Mouse (Mus musculus) large intestine, adult 2 months (tissue): ENCODE results near the gene Slc41a3. TPM values are rescaled to one million over a fixed set of nuclear protein-coding genes. Genes with fewer than 3 reads are reported as not detected.
A peak's percentile ranks its signal among the peaks of the same experiment; 100 is the strongest.
"Not testable (repeated sequence)": the region's sequence is repeated elsewhere in the genome, so short reads cannot be mapped to it uniquely, and the experiment has no call there.

Experiments used
- DNase-seq: peaks from one replicate; pipeline ENCODE4 v3.0.0-alpha.2; 2012; ENCODE audit warnings: low read depth, low spot score
- WGBS: fragments of 180-500 bp; shearing (Covaris S2); methylation state at CpG from one replicate; pipeline ENCODE4 v1.1.7; 2018; 5-methylcytosine and 5-hydroxymethylcytosine counted together
- polyA plus RNA-seq: library from polyadenylated mRNA; depleted of rRNA; stranded (reverse); fragments of >200 nt; gene quantifications from 2 replicates; pipeline ENCODE4 v1.2.3, GENCODE M21; 2012

The Slc41a3 gene
- polyA plus RNA-seq, 1 experiment = 11.0 TPM

DNA sequence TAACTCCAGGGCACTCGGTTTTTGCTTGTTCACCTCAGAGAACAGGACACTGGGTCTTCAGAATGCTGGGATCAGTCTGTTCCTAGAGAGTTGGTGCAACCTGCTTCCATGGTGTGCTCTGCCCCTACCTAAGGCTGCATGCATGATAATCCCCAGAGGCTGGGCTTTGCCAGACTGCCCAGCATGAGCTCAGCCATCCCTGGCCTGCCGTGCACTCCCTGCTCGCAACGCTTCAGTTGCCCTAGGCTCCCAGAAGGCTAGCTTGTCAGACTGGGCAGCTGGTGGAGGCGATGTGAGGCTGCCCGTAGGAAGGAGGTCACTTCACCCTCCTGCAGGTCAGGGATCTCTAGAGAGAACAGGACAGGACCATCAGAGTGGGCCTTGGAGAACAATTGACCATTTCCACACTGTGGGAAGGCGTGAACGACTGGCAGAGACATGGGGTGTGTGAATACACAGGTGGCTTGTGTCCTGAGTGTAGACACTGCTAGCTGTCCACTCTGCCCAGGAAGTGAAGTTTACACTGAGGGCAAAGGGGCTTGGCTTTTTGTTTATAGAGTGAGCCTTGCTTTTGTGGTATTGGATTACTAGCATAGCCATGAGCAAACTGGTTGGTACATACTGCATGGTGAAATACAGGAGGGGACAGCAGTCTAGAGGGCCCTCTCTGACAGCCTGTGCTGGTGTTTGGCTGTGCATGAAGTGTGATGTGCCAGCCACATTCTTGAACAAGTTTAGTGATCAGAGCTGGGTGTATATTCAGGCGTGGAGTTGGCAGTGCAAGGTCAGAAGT, 16.5 kb downstream of the Slc41a3 start:
- 72% methylated on average over 9 of the region's 9 CpGs for WGBS
- no peak for DNase-seq

DNA sequence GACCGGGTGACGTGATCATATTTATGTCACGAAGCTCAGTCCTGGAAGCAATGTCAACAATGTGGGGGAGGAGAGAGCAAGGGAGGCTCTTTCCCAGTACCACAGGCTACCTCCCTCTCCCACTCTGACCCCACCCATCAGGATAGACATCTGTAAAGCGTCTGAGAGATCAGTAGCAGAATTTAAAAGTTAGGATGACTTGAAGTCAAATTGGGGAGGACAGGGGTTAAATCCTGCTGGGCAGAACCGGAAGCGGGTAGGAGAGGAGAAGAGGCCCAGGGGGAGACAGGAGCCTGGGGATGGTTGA, 17.0 kb downstream of the Slc41a3 start:
- WGBS = 53% methylated on average over 6 of the region's 6 CpGs
- DNase-seq = no peak

DNA sequence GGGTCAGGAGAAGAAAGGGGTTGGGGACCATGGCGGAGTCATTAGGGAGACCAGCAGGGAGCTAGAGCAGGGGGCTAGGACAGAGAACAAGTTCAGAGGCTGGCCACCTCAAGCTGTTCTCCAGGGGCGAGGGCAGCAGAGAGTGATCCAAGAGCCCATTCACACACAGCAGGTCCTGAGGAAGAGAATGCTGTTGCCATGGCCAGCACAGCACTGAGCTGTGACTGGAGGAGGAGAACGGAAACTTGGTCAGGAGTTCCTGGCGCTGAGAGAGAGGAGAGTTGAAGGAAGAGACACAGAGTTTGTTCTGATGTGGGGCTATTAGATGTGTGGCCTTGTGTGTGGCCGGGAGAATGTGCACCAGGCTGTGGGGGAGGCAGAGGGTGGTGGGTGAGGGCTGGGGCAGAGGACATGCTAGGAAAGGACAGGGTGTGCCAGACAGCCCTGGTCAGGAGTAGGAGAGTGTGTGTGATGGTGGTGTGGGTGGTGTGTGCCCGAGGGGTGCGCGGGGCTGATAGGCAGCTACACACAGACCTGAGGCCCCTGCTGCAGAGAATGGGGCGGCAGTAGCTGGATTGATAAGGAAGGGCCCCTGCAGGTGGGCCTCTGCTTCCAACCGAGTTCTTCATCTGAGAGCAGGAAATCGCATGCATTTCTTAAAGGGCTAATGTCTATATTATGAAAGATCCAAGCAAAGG, 18.4 kb downstream of the Slc41a3 start:
- DNase-seq = no peak

DNA sequence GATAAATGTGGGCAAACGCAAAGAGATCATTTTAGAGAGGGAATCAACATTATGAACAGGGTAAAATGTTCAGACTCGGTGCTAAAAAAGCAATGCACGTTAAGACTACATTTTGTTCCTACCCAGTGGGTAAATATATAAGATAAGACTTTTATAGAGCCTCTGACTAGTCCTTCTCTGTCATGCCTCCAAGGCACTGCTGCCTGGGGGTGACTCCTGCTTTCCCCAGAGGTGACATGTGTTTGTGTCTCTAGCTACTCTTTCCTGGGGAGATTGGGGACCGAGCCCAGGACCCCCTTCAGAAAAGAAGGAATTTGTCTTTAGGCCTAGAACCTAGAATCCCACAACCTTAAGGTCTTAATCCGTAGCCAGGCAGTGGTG, 18.9 kb downstream of the Slc41a3 start:
- no peak for DNase-seq
- WGBS = 58% methylated on average over 5 of the region's 5 CpGs

More for the DNA sequence above, 18.4 kb downstream of the Slc41a3 start:
- WGBS = 45% methylated on average over 11 of the region's 11 CpGs

DNA sequence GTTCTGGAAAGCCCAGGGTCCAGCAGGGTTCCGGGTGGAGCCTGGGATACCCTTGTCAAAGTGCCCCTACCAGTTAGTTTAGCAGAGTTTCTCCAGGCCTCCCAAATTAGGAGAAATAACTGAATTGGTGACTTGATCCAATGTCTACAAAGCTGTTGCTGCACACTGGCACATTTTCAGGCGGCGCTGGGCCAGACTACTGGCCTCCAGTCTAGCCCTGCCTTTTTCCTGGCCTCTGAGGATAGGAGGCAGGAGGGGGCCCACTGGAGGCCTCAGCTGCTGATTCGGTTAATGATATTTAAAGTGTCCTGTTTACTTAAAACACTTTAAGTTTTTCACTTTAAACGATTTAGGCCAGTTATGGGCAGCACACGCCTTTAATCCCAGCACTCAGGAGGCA, 19.7 kb downstream of the Slc41a3 start:
- 55% methylated on average over 6 of the region's 6 CpGs for WGBS
- DNase-seq = no peak

DNA sequence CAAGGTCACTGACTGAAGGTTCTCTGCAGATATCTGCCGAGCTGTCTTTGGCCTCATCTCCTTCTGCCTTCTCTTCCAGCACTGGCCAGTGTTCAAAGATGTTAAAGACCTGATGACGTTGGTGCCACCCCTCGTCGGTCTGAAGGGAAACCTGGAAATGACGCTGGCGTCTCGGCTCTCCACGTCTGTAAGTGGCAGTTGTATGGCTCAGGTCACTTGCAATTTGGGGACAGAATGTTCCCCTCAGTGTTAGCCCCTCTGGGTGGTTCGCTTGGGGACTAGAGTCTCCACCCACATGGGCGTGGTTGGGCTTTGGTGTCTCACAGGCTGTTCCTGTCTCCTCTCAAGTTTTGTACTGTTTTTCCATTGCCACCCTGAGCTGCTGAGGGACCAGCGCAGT, 20.2 kb downstream of the Slc41a3 start:
- WGBS = 65% methylated on average over 11 of the region's 11 CpGs
- DNase-seq = no peak

DNA sequence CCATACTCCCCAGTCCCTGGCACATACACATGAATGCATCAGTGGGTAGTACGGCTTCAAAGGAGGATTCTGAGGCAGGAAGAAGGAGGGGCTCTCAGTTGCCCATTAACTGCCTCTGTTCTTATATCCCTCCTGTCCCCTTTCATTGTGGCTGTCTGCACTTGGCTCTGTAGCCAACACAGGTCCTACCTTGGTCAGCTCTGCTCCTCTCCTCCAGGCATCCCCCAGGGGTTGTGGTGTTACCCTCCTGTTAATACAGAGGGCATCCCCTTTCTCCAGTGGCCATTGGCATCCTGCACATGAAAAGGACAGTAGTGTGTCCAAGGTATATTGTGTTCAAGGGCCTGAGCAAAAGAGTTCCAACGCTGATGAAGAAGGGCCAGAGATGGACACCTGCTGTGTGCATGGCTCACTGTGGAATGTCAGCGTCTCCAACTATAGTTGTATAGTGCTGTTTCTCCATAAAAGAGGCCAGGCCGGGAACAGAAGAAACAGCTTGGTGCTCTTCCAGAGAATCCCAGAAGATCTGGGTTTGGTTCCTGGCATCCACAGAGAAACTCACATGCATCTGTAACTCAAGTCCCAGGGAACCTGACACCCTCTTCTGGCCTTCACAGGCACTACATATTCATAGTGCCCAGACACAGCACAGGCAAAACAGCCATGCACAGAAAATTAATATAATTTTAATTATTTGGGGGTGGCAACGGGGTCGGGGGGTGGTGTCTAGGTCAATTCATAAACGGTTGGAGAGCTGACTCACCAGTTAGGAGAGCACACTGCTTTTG, 20.9 kb downstream of the Slc41a3 start:
- no peak for DNase-seq
- WGBS = 84% methylated on average over 7 of the region's 7 CpGs

DNA sequence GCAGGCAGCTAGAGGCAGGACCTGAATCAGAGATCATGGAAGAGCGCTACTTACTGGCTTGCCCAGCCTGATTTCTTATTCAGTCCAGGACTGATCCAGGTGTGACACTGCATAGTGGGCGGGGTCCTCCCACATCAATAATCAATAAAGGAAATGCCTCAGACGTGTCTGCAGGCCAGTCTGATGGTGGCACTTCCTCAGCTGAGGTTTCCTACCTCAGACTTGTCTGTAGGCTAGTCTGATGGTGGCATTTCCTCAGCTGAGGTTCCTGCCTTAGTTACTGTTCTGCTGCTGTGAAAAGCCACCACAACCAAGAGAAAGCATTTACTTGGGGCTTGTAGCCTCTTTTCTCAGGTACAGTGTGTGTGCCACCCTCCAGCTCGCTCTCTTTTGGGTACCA, 23.0 kb downstream of the Slc41a3 start:
- WGBS = 76% methylated on average over 4 of the region's 4 CpGs
- DNase-seq = no peak

DNA sequence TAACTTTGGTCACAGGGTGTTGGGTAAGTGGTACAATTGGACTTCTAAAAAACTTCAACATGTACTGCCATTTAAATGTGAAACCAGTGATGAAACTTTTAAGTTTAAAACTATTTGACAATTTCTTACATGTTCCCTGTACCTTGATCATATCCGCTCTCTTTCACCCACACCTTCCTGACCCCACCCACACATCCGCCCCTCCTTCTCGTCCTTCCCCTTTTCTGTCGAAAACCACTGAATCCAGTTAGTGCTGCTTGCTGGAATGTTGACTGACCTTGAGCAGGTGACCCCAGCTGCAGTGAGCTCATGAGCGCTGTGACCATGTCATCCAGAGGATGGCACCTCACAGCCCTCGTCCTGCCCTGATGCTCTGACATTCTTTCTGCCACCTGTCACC, 25.0 kb downstream of the Slc41a3 start:
- DNase-seq = no peak
- WGBS = 68% methylated on average over 6 of the region's 6 CpGs

DNA sequence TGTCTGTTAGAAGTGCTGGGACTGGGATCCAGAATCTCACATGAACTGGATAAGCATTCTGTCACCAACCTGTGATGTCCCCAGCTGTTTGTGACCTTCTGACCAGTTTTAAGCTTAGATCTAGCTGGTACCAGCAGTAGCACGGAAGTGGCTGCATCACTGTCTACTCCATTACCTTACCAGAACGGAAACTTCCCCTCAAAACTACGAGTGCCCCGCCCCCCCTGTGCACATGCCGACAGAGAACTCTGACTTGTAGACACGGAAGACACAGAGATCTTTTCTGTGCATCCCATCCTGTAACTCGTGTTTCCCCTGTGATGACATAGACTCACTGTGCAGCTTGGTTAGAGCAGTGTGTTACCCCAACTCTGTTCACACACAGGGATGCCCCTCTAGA, 25.9 kb downstream of the Slc41a3 start:
- DNase-seq = no peak
- WGBS = 92% methylated on average over 7 of the region's 7 CpGs

DNA sequence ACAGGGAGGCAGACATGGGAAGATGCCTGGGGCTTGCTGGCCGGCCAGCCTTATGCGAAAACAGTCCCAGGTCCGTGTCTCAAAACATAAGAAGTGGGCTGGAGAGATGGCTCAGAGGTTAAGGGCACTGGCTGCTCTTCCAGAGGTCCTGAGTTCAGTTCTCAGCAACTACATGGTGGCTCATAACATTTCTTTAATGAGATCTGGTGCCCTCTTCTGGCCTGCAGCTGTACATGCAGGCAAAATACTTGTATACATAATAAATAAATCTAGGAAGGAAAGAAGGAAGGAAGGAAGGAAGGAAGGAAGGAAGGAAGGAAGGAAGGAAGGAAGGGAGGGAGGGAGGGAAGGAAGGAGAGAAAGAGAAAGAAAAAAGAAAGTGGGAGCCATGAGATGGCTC, 28.0 kb downstream of the Slc41a3 start:
- 99% methylated on average over 3 of the region's 3 CpGs for WGBS
- DNase-seq = not testable (repeated sequence)

DNA sequence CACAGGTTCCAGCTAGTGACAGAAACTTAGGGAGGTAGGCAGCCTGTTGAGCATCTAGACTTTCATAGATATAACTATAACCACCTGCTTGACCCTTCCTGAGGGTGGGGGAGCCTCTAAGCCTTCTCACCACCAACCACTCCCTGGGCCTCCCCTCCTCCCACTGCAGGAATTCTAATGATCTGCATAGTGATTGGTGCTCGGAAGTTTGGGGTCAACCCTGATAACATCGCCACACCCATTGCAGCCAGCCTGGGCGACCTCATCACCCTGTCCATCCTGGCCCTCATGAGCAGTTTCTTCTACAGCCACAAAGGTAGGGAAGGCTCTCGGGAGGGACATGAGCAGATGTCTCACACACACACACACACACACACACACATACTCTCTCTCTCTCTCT, 30.6 kb downstream of the Slc41a3 start:
- 51% methylated on average over 4 of the region's 4 CpGs for WGBS
- DNase-seq = no peak

DNA sequence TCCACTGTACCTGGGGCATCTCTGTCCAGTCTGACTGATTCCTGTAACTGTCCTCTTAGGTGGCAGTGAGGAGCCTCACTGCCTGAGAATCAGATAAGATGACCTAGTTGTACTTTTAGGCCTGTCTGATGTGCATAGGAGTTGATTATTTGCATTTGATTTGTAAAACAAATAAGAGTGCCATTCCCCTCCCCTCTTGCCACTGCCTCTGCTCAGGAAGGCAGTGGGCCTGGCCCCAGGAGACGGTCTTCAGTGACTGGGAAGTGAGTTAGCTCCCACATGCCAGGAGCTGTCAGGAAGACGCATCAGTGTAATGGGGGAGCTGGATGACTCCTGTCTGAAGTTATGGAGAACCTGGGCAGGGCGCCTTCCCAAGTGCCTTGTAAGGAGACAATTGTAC, 31.1 kb downstream of the Slc41a3 start:
- DNase-seq = no peak
- 78% methylated on average over 3 of the region's 3 CpGs for WGBS

DNA sequence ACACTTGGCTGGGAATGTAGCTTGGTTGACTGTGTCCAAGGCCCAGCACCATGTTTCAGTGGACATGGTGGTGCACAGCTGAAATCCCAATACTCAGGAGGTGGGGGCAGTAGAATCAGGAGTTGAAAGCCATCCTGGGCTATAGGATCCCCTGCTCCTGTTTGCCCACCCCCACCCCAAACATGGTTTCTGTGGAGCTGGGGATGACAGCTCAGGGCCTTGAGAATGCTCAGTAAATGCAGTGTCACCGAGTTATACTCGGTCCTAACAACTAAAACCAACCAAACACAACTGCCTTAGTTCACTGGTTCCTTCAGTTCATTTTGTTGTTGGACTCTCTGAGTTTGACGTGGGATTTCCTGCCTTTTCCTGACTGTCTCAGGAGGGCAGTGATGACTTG, 38.5 kb downstream of the Slc41a3 start:
- 83% methylated on average over 3 of the region's 3 CpGs for WGBS

DNA sequence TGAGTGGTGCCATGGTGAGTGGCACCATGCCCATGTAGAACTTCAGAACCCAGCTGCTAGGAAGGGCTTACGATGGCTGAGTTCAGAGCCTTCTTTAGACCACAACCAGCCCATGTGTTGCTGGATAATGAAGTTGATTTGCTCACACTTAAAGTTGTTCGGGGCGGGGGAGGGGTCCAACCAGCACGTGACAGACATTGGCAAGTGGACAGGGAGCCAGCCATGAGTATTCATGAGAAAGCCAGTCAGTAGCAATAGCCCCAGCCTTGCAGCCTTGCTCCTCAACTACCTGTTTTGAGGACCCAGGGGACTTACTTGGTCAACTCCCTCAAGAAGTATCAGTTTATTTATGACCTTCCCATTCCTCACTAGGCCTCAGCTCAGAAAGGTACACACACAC, 40.4 kb downstream of the Slc41a3 start:
- 83% methylated on average over 4 of the region's 4 CpGs for WGBS
- no peak for DNase-seq

More for the DNA sequence above, 38.5 kb downstream of the Slc41a3 start:
- no peak for DNase-seq

DNA sequence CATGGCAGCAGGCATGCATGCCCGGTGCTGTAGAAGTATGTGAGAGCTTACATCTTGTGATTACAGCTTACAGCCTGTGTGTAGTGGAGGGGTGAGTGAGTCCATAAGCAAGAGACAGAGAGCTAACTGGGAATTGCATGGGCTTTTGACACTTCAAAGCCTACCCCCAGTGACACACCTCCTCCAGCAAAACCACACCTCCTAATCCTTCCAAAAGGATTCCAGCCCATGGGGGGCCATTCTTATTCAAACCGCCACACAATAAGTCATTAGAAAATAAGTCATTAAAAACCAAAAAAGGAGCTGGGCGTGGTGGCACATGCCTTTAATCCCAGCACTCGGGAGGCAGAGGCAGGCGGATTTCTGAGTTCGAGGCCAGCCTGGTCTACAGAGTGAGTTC, 43.9 kb downstream of the Slc41a3 start:
- 93% methylated on average over 6 of the region's 6 CpGs for WGBS
- DNase-seq = no peak

DNA sequence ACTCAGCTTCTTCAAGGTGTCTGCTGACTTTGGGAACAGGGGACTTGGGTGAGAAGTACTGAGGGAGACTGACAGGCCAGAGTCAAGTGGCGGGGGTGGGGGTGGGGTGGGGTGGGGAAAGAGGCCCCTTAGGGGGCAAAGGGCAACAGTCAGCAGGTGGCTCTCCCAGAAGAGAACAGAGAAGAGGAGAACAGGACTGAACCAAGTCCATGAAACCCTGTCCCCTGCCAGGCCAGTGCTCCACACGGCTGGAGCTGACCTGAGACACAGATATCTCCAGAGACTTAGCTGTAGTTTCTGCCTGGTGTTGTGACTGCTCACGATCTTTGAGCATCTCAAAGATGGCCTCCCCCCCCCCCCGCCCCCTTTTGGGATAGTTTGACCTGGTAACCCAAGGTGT, 44.8 kb downstream of the Slc41a3 start:
- DNase-seq = no peak

DNA sequence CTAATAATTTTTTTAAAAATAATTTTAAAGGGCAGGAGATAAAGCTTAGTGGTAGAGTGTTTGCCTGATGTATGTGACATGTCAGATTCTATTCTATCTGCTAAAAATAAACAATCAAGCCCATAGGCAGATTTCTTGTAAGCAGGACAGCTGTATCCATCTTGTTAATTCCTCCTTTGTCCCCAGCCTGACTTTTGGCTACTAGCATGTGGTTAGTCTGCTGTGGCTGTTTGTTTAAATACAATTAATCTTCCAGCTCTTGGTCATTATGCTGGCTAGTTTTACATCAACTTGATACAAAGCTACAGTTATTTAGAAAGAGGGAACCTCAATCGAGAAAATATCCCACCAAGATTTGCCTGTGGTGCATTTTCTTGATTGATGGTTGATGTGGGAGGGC, 46.1 kb downstream of the Slc41a3 start:
- DNase-seq = no peak

More for the DNA sequence above, 44.8 kb downstream of the Slc41a3 start:
- WGBS = 59% methylated on average over 4 of the region's 4 CpGs

DNA sequence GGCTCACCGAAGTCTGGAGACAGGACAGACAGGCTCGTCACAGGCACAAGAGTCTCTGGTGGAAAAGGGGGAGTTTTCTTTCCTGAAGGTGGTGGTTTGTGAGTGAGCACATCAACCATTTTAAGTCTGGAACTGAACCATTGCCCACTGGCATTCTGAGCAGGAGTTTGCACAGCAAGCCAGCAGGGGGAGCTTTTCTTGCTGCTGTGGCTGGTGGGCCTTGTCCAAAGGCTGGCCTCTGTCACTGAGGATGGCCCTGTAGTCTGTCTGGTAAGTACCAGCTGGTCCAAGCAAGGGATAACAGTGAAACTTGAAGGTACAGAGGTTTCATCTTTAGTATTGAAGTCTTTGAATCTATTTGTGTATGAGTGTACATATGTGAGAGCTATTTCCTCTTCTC, 49.2 kb downstream of the Slc41a3 start:
- WGBS = 40% methylated on average over 2 of the region's 2 CpGs
- peak; percentile 7 for DNase-seq

More for the DNA sequence above, 46.1 kb downstream of the Slc41a3 start:
- WGBS = 56% methylated on average over 1 of the region's 1 CpGs

DNA sequence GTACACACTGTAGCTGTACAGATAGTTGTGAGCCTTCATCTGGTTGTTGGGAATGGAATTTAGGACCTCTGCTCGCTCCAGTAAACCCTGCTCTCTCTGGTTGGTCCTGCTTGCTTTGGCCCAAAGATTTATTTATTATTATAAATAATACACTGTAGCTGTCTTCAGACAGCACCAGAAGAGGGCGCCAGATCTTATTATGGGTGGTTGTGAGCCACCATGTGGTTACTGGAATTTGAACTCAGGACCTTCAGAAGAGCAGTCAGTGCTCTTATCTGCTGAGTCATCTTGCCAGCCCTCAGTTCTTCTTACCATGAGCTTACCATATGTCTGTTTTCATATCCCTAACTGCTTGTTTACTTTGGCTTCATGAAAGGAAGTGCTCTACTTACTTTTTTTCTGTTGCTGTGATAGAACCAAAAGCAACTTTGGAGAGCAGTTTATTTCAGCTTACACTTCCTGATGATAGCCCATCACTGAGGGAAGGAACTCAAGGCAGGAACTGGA, 51.9 kb downstream of the Slc41a3 start:
- 78% methylated on average over 2 of the region's 2 CpGs for WGBS
- DNase-seq = not testable (repeated sequence)
